Mouse (Mus musculus) kidney, adult 2 months (tissue): ENCODE data around the gene Fbxo30.

Experiments
- CTCF ChIP-seq: fragments of 200-500 bp; conservative IDR thresholded peaks from 2 replicates; pipeline ENCODE4 v1.5.1; 2011; ENCODE audit warnings: low read depth, mild to moderate bottlenecking, control low read depth, low read length, moderate library complexity, mixed read lengths; ENCODE audit not compliant: insufficient read depth, insufficient read length
- POLR2A ChIP-seq: fragments of 200-500 bp; IDR thresholded peaks from one replicate; pipeline ENCODE4 v1.6.1; 2011; ENCODE audit warnings: low read depth, low read length, control low read depth

DNA sequence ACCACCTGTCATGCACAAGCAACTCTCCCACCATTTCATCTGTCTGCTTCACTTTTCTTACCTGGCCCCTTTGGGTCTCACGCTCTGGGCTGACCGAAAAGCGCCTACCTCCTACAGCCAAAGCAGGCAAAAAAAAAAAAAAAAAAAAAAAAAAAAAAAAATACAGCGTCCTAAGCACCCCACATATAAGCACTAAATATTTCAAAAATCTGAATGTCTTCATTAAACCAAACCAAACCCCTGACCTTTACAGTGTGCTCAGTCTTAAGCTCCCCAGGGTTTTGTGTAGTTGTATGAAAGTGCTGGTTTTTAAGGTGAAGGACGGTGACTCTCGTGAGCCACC lies 924 bp upstream of the Fbxo30 start:
- no peak for TF ChIP-seq POLR2A
- no peak for TF ChIP-seq CTCF
